Mouse (Mus musculus) neural tube, postnatal 0 days (tissue): ENCODE measurements around the gene Ormdl2. TPM values are rescaled to one million over a fixed set of nuclear protein-coding genes. Genes with fewer than 3 reads are reported as not detected.

Source experiments
- polyA plus RNA-seq: library from polyadenylated mRNA; unstranded; fragments of >200 nt; fragmentation: Nextera tagmentation; extraction: Ambion mirVana; gene quantifications from 2 replicates; pipeline ENCODE4 v1.2.1, GENCODE M21; 2015

Ormdl2 gene
- polyA plus RNA-seq = 21.4 and 21.5 TPM in 2 replicates

DNA sequence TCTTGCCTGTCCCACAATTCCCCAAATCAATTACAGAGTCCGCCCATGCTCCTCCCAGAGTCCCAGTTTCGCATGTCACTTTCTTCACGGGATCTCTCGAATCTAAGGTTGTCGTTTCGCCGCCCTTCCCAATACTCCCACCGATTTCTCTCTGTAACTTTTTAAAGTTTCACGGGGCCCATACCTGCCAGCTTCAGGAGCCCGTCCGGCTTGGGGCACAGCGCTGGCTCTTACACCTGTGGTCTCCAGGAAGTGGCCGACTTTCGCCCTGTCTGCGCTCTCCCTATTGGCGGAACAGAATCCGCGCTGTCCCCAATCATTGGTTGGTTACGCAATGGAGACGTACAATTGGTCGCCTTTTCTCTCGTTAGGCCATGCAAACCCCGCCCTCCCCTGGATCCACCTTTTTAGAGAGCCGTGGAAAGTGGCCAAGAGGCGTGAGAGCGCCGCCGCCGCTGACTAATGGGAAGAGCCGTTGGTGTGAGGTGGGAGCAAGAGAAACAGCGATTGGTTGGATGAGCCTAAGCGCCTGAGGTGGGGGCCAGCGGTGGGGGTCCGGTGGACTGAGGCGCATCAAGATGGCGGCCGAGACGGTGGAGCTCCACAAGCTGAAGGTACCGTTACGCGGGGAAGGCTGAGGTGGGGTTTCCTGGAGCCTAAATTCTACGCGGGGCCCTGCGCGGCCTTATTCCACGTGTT, at the start of gene Ormdl2:
TSS of gene Ormdl2 (minus strand) at position 288 of the 699 bp plus-strand sequence.

DNA sequence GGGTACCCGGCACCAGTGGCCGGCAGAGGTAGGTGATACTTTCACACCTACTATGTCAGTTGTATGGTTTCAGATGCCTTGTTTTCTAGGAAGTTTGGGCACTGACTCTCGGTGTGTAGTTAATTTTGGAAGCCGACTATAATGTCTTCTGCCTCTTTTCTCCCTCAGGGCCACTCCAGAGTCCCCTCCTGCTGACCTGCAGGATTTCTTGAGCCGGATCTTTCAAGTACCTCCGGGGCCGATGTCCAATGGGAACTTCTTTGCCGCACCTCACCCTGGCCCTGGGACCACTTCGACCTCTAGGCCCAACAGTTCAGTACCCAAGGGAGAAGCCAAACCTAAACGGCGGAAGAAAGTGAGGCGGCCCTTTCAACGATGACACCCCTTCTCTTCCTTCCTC, 4.4 kb downstream of the Ormdl2 start, which contains the start of gene Sarnp:
TSS of gene Sarnp (plus strand) at position 301 of the 400 bp plus-strand sequence.

DNA sequence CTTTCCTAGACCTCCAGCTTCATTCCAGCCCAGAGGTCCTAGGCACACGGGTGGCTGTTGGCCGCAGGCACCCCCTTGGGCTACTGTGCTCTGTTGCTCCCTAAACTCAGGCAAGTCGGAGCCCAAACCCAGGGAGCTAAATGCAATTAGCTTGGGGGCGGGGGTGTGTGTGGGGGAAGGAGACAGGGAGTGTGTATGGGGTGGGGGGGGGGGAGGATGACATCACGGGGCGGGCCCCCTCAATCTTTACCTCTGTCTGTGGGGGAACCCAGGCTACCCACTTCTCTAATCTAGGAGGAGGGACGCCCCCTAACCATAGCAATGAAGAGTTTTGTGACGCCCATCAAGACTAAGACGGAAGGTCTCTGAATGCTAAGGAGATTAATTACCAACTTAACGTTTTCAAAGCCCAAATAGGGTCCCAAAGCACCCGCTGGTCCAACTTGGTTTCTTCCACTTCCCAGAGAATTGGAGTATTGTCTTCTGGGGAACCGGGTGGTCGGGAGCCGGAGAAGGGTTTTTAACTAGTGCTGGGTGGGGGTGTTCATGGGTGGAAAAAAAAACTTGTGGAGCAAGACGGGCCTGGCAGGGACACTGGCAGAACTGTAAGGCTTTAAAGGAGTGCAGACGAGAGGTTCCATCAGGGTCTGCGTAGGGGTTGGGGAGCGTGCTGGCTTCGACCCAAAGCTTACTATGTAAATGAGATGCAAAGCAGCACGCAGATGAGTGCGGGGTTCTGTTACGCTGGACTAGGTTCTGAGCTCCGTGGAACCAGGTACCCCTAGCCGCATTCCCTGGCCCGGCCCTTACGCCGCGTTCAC, 17.0 kb downstream of the Ormdl2 start, which contains the start of gene Tmem198b:
TSS of gene Tmem198b (minus strand) at position 100 of the 821 bp plus-strand sequence.

DNA sequence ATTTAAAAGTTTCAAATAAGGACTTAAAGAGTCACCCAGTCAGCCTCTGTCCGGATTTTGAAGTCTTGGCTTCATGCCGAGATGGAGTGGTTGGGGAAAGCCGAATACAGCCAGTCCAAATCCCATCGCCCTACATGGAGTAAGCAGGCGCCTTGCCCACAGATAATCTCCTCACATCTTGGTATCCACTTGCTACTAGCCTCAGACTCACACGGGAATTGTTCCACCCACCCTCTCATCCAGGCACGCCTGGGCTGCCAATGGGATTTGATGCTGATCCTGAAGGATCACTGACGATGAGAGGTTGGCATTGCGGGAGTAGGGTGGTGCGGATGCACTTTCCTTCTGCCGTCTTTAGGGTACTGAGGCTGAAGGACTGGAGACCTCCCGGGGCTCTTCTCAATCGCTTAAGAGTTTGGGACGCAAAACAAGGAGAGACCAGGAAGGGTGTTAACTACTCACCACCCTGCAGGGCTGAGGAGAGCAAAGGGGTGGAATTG, 17.6 kb downstream of the Ormdl2 start, which contains the start of gene Dnajc14:
TSS of gene Dnajc14 (plus strand) at position 292 of the 500 bp plus-strand sequence.

DNA sequence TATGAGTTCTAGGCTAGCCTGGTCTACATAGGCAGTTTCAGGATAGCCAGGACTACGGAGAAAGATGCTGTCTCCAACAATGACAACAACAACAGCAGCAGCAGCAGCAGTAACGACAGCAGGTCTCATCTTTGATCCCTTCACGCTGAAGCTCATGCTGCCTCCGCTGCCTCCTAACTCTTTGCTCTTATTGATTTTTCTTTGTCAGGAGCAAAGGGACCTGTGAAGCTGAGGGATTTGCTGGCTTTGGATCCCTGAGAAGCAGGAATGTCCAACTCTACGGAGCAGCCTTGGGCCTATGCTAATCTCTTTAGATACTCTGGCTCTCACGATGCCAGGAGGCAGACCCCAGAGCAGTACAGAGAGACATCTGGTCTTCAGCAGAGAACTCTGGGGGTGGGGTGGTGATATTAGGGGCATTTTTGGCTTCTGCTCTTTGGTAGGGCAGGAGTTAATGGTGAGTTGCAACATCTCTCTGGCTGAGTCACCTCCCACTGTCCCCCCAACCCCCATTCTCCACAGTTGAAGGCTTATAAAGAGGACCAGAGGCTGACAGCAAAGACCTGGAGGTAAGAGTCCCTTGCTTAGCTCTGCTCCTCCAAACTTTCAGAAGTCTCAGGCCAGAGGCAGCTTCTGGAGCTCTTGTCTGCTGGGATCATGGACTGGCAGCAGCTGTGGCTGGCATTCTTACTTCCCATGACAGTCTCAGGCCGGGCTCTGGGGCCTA, 30.9 kb downstream of the Ormdl2 start, which contains the start of gene Mmp19:
TSS of gene Mmp19 (plus strand) at position 513 of the 727 bp plus-strand sequence.

Other genes with a start within 250 kb of the Ormdl2 start
- 2.8 and 3.5 TPM in 2 replicates for gene Erbb3, start 232.0 kb downstream of the Ormdl2 start, polyA plus RNA-seq
- gene Rps26, start 194.9 kb downstream of the Ormdl2 start, polyA plus RNA-seq = 392 and 465 TPM in 2 replicates
- 9.8 and 13.8 TPM in 2 replicates for gene Ikzf4, start 175.7 kb downstream of the Ormdl2 start, polyA plus RNA-seq
- gene Suox, start 147.6 kb downstream of the Ormdl2 start, polyA plus RNA-seq = 14.1 and 17.0 TPM in 2 replicates
- gene Rab5b, start 125.4 kb downstream of the Ormdl2 start, polyA plus RNA-seq = 92.5 and 96.1 TPM in 2 replicates
- 1.3 and 1.7 TPM in 2 replicates for gene Pmel, start 117.5 kb downstream of the Ormdl2 start, polyA plus RNA-seq
- gene Cdk2, start 116.6 kb downstream of the Ormdl2 start, polyA plus RNA-seq = 11.6 and 12.0 TPM in 2 replicates
- gene Dgka, start 76.8 kb downstream of the Ormdl2 start, polyA plus RNA-seq = 5.9 and 6.3 TPM in 2 replicates
- 42.0 and 51.6 TPM in 2 replicates for gene Pym1, start 73.8 kb downstream of the Ormdl2 start, polyA plus RNA-seq
- 0.54 and 0.62 TPM in 2 replicates for gene Mmp19, start 30.7 kb downstream of the Ormdl2 start, polyA plus RNA-seq
- gene Dnajc14, start 17.6 kb downstream of the Ormdl2 start, polyA plus RNA-seq = 36.2 and 37.3 TPM in 2 replicates
- gene Tmem198b, start 17.3 kb downstream of the Ormdl2 start, polyA plus RNA-seq = 17.7 TPM in 2 replicates
- 109 and 119 TPM in 2 replicates for gene Sarnp, start 4.3 kb downstream of the Ormdl2 start, polyA plus RNA-seq
- gene Gdf11, start 70.1 kb upstream of the Ormdl2 start, polyA plus RNA-seq = 8.7 and 9.4 TPM in 2 replicates
- gene Cd63, start 79.3 kb upstream of the Ormdl2 start, polyA plus RNA-seq = 386 and 425 TPM in 2 replicates
- gene Rdh5, start 101.2 kb upstream of the Ormdl2 start, polyA plus RNA-seq = 26.8 and 27.5 TPM in 2 replicates
- gene Bloc1s1, start 102.4 kb upstream of the Ormdl2 start, polyA plus RNA-seq = 278 and 288 TPM in 2 replicates
- gene Itga7, start 112.2 kb upstream of the Ormdl2 start, polyA plus RNA-seq = 13.5 and 15.0 TPM in 2 replicates
- not detected in 2 replicates for gene Mettl7b, start 139.3 kb upstream of the Ormdl2 start, polyA plus RNA-seq
- not detected in 2 replicates for gene Olfr9, start 167.8 kb upstream of the Ormdl2 start, polyA plus RNA-seq
- not detected in 2 replicates for gene Olfr763, start 189.1 kb upstream of the Ormdl2 start, polyA plus RNA-seq
- gene Olfr764-ps1, start 218.3 kb upstream of the Ormdl2 start, polyA plus RNA-seq = not detected in 2 replicates
- gene Olfr765, start 228.4 kb upstream of the Ormdl2 start, polyA plus RNA-seq = not detected in 2 replicates
- gene Olfr766-ps1, start 247.3 kb upstream of the Ormdl2 start, polyA plus RNA-seq = not detected in 2 replicates